Mouse (Mus musculus) kidney, adult 2 months (tissue): ENCODE results near the gene Fam208b.
A peak's percentile ranks its signal among the peaks of the same experiment; 100 is the strongest.

ENCODE experiments used
- CTCF ChIP-seq: fragments of 200-500 bp; conservative IDR thresholded peaks from 2 replicates; pipeline ENCODE4 v1.5.1; 2011; ENCODE audit warnings: low read depth, mild to moderate bottlenecking, control low read depth, low read length, moderate library complexity, mixed read lengths; ENCODE audit not compliant: insufficient read depth, insufficient read length
- POLR2A ChIP-seq: fragments of 200-500 bp; IDR thresholded peaks from one replicate; pipeline ENCODE4 v1.6.1; 2011; ENCODE audit warnings: low read depth, low read length, control low read depth

DNA sequence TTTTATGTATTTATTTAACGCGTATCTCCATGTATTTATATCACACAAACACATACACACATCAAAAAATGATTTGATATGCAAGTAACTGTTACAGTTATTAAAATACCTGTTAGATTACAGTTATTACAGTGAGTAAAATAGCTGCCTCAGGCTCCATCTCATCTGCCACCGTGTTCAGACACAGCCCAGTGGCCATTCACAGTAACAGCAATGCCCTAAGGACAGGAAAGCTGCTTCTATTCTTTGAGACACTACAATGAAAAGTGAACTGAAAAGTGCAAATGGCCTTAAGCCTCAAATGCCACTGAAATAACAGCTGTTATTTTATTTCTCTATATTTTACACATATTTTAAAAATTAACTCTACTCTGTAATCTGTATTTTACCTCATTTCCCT lies 20.1 kb downstream of the Fam208b start:
- peak; percentile 35; the same call in 1 of the 2 replicates for TF ChIP-seq CTCF
- TF ChIP-seq POLR2A: no peak
